Mouse (Mus musculus) c-Kit-positive CD71-negative TER-119-negative erythroid progenitor cells, embryonic 14.5 days (primary cell): Measurements from ENCODE around the gene Ssbp2.

Experiments used
- DNase-seq: peaks from one replicate; pipeline ENCODE4 v3.0.0-alpha.2; 2013; ENCODE audit warnings: low read depth

The Ssbp2 gene

GRCm38 (mm10) chr13:91634123-91634522 lies 174.0 kb downstream of the Ssbp2 start:
- DNase-seq: no peak

DNA sequence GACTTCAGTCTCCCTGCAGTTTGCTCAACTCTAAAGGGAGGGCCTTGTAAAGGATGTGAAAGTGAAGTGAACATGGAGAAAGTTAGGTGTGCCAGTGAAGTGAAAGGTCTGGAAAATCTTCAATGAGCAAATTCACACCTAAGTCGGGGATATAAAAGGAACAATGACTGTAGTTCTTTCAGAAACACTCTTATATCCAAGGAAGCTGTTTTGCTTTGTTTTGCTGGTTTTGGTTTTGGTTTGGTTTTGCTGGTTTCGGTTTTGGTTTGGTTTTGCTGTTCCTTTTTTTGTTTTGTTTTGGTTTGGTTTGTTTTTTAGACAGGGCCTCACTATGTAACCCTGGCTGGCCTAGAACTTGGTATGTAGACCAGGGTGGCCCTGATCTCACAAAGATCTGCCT lies 175.9 kb downstream of the Ssbp2 start:
- DNase-seq: no peak

- peak; percentile 81 for DNase-seq
Observed at GRCm38 (mm10) chr13:91636814-91637213, 176.7 kb downstream of the Ssbp2 start.

DNA sequence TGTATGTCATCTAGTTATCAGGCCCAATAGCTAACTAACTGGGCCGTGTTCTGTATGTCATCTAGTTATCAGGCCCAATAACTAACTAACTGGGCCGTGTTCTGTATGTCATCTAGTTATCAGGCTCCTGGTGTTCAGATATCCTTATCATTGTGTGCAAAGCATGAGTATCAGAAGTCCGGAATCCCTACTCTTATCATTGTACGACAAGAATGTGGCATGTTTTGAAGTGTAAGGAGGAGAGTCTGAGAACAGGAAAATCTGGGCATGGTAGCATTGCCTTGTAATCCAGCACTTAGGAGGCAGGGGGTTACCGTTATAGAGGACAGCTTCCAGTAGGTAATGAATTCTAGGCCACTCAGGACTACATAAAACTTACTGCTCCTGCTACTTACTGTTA lies 178.8 kb downstream of the Ssbp2 start:
- DNase-seq: no peak

DNA sequence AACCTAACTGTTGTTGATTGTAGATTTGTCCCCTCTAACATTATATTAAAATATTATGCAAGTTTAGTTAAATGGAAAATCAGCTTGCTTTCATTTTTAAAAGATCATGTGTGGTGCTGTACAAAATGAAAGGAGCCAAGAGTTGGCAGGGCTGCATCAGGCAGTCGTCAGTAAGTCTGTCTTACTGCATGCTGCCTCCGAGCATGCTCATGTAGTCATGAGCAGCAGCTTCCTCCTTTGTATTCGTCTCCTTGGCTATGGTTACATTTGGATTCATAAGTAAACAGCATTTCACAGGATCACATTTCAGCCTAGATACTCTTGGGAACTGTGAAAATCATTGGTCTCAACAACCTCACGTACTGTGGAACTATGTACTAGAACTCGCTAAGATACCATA lies 180.1 kb downstream of the Ssbp2 start:
- DNase-seq: no peak

GRCm38 (mm10) chr13:91648240-91648639 lies 188.2 kb downstream of the Ssbp2 start:
- DNase-seq: no peak

GRCm38 (mm10) chr13:91649926-91650325 lies 189.8 kb downstream of the Ssbp2 start:
- no peak for DNase-seq

DNA sequence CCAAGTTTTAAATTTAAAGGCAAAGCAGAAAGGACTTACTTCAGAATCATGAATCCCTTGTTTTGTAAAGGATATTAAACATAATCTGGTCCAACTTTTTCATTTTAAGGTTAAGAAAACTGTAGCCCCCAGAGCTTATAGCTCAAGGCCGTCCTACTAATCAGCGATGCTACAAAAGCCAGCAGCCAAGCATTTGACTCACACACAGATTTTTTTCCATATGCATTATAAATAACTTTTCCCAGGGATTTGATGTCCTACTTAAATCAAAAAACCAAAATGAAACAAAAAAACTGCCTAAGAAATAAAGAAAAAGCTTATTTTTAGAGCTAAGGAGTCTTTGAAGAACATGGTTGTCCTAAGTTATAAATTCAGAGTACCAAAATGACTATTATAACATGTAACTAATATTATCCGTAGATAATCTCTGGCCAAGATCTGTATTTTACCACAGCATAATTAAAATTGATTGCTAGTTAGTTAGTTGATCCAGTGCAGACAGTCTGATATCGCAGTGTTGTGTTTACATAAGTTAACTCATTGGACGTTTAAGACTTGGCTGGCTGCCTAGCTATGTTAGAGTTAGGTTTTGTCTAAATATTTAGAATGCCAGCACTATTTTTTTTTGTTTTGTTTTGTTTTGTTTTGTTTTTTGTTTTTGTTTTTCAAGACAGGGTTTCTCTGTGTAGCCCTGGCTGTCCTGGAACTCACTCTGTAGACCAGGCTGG lies 201.1 kb downstream of the Ssbp2 start:
- DNase-seq: no peak

DNA sequence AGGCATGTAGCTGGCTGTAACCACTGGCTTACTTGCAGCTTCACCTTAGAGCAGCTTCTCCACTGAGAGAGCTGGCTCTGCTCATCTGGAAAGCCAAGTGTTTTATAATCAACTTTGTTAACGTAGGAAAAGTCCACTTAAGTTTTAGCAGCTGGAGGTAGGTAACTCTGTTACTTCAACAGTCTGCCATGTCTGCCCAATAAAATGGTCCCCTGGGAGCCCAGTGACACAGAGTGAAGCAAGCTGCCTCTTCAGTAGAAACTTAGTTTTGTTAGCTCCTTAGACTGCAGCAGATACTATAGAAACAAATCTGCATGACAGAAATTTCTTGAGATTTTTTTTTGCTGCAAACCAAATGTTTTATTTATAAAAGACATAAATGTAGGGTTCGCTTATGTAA lies 202.7 kb downstream of the Ssbp2 start:
- DNase-seq: no peak

DNA sequence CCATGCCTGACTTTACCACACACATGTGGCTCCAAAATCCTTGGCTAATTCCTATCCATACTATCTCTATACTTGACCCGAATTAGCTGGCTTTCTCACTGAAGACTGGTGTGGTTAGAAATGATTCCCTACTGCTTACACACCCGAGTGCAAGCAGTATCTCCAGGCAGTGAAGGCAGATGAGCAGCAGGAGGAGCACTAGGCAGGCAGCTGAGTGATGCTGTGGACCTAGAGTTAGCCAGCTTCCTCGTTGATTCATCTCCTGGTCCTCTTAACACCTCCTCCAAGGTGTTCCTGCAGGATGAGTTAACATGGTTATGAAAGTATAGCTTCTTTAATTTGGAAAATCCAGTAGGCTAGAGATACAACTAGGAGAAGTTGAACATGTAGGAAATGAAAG lies 213.2 kb downstream of the Ssbp2 start:
- DNase-seq: no peak

- no peak for DNase-seq
Observed at GRCm38 (mm10) chr13:91680764-91681437, 220.8 kb downstream of the Ssbp2 start.

DNA sequence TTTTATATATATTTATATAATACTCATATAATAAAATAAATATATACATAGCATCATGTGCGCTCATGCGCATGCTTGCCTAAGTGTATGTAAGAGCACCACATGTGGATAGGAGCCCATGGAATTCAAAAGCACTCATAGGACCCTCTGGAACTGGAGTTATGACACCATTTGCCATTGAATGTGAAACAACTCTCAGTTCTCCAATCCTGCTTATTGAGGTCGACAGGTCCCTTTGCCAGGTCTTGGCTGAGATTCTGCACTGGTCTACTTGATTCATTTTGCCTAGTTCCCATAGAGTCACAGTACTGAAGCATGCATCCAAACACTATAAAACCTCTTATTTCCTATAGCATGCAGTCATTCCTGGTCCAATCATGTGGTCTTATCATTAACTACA lies 221.4 kb downstream of the Ssbp2 start:
- no peak for DNase-seq

- DNase-seq: no peak
Observed at GRCm38 (mm10) chr13:91690118-91690517, 230.0 kb downstream of the Ssbp2 start.

GRCm38 (mm10) chr13:91693615-91694014 lies 233.5 kb downstream of the Ssbp2 start:
- no peak for DNase-seq

DNA sequence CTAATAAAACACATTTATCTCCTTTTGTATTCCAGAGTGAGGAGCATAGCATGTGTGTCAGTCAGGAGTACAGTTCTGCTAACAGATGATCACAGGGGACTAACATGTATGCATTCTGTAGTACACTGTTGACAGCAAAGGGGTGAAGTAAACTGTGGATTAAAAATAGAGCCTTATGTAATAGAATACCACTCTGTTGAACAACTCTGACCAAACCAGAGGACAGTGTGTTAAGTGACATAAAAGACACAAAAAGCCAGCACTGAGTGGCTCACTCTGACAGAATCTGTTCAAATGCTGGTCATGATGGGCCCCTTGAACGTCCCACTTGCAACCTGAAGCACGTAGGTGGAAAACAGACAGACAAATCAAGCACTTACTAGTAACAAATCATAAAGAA lies 235.3 kb downstream of the Ssbp2 start:
- DNase-seq: no peak

DNA sequence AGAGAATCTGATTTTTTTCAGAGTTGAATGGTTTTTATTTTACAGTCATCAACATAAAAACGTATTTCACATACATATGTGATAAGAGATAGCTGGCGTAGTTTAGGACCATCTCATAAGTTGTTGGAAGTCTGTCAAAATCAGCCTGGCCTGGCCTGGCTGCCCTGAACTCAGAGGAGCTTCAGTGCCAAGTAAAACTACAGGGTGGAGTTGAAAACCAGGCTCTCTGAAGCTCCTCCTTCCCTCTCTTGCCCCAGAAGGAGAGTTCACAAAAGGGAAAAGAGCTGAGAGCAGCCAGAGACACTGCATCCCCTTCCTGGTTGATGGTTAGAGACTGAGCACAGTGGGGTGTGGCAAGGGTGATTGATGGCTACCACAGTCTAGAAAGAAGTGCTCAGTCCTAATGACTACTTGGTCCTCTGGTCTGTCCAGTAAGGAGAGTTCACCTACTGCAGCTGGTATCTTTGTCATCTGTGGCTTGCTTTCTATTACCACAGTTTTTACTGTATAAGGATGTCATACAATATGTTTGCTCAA lies 236.1 kb downstream of the Ssbp2 start:
- DNase-seq: no peak

- DNase-seq: peak; percentile 52
Observed at GRCm38 (mm10) chr13:91697011-91697410, 236.9 kb downstream of the Ssbp2 start.

DNA sequence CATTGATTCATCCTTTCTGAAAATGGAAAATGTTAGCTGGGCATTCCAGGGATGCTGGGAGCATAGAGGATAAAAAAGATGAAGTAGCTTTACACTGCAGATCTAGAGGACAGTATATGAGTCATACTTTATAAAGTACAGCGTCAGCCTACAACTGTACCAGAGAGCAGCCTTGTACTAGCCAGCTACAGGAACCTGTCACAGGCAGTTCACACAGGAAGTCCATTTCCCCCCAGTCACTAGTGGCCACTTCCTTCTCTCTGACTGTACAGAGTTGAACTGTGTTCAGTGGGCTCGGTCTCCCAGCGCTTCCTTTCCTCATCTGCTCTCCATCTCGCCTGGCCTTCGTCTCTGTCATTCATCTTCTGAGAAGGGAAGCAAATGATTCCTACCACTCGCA lies 242.3 kb downstream of the Ssbp2 start:
- DNase-seq: peak; percentile 26

DNA sequence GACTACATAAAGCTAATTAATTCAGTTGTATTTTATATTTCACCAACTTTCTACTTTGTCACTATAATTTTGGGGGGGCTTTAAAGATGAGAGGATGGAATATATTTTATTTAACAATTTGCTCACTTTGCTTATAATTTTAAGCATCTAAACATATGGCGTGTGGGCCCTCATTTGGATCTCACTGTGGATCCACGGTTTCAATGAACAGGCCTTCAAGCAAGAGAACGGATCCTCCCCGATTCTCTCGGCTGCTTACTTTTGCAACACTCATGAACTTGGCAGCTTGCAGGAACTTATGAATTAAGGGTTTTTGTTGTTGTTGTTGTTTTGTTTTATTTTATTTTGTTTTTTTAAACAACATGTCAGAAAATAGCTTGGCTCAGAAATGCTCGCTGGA lies 259.4 kb downstream of the Ssbp2 start:
- no peak for DNase-seq

- DNase-seq: no peak
Observed at GRCm38 (mm10) chr13:91723108-91723735, 263.1 kb downstream of the Ssbp2 start.

DNA sequence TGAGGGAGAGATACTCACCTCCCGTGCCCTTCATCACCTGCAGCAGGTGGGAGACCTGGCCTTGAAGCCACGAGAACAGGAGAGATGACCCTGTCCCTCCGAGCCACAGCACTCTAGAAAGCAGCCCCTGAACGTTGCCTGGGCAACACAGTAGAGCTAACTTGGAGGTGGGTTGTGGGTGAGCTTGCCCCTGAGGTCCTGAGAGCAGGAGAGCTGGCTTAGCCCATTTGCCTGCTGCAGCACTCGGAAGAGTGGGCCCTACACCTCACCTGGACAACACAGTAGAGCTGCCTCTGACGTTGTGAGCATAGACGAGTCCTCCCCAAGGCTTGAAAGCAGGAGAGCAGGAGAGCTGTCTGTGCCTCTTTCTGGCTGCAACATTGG lies 263.6 kb downstream of the Ssbp2 start:
- no peak for DNase-seq

- no peak for DNase-seq
Observed at GRCm38 (mm10) chr13:91724211-91724610, 264.1 kb downstream of the Ssbp2 start.

- DNase-seq: no peak
Observed at GRCm38 (mm10) chr13:91725130-91725529, 265.0 kb downstream of the Ssbp2 start.
